Mouse (Mus musculus): ENCODE measurements around the gene Gbp5. TPM values are rescaled to one million over a fixed set of nuclear protein-coding genes. Genes with fewer than 3 reads are reported as not detected.

The Gbp5 gene
- 0.67 TPM in 1 of 2 replicates, not detected in the other for polyA plus RNA-seq (2011; ENCODE audit: insufficient read length, low read depth, missing spikeins)

GRCm38 (mm10) chr3:142493536-142494061 lies at the start of gene Gbp5:
Gbp5 (plus strand) TSS chr3:142493978.
- Histone ChIP-seq H3K4me3 (ENCODE audit: insufficient read depth, low read length) (no peak within 1 kb of the TSS), H3K27ac (ENCODE audit: insufficient read depth, low read length) (no peak within 1 kb of the TSS), H3K4me1 (ENCODE audit: control insufficient read depth, insufficient read depth, low read length) (no peaks in the 10 kb centered on the region)
- TF ChIP-seq CTCF (IDR thresholded peaks at IDR 0.05; ENCODE audit: borderline replicate concordance, insufficient read depth, low read length) (peak; percentile 11; the same call in 1 of the 2 replicates), POLR2A (IDR thresholded peaks at IDR 0.05; ENCODE audit: low read depth, low read length) (no peak)

GRCm38 (mm10) chr3:142454198-142454597 lies 39.6 kb upstream of the Gbp5 start:
- H3K27ac ChIP-seq (ENCODE audit: insufficient read depth, low read length): no peak overlapping the region
- no peak for TF ChIP-seq CTCF (IDR thresholded peaks at IDR 0.05; ENCODE audit: borderline replicate concordance, insufficient read depth, low read length)
- TF ChIP-seq POLR2A (IDR thresholded peaks at IDR 0.05; ENCODE audit: low read depth, low read length): no peak
- no peaks in the 10 kb centered on the region; the same call in 1 of the 2 replicates for H3K4me1 ChIP-seq (ENCODE audit: control insufficient read depth, insufficient read depth, low read length)
- no peak overlapping the region for H3K4me3 ChIP-seq (ENCODE audit: insufficient read depth, low read length)

GRCm38 (mm10) chr3:142459241-142459640 lies 34.5 kb upstream of the Gbp5 start:
- Histone ChIP-seq H3K27ac (ENCODE audit: insufficient read depth, low read length) (no peak overlapping the region), H3K4me3 (ENCODE audit: insufficient read depth, low read length) (no peak overlapping the region), H3K4me1 (ENCODE audit: control insufficient read depth, insufficient read depth, low read length) (no peaks in the 10 kb centered on the region)
- no peak for TF ChIP-seq POLR2A (IDR thresholded peaks at IDR 0.05; ENCODE audit: low read depth, low read length)
- TF ChIP-seq CTCF (IDR thresholded peaks at IDR 0.05; ENCODE audit: borderline replicate concordance, insufficient read depth, low read length): no peak

- no peaks in the 10 kb centered on the region; the same call in 1 of the 2 replicates for H3K4me1 ChIP-seq (ENCODE audit: control insufficient read depth, insufficient read depth, low read length)
- TF ChIP-seq POLR2A (IDR thresholded peaks at IDR 0.05; ENCODE audit: low read depth, low read length): no peak
- TF ChIP-seq CTCF (IDR thresholded peaks at IDR 0.05; ENCODE audit: borderline replicate concordance, insufficient read depth, low read length): no peak
- H3K27ac ChIP-seq (ENCODE audit: insufficient read depth, low read length): no peak overlapping the region
- no peak overlapping the region for H3K4me3 ChIP-seq (ENCODE audit: insufficient read depth, low read length)
These were observed 30.7 kb upstream of the Gbp5 start for GRCm38 (mm10) chr3:142462764-142463751.

- H3K4me3 ChIP-seq (ENCODE audit: insufficient read depth, low read length): no peak overlapping the region
- TF ChIP-seq CTCF (IDR thresholded peaks at IDR 0.05; ENCODE audit: borderline replicate concordance, insufficient read depth, low read length) (no peak), POLR2A (IDR thresholded peaks at IDR 0.05; ENCODE audit: low read depth, low read length) (no peak)
- no peaks in the 10 kb centered on the region for H3K4me1 ChIP-seq (ENCODE audit: control insufficient read depth, insufficient read depth, low read length)
- H3K27ac ChIP-seq (ENCODE audit: insufficient read depth, low read length): no peak overlapping the region
These were observed 19.3 kb upstream of the Gbp5 start for GRCm38 (mm10) chr3:142474349-142474983.

- TF ChIP-seq CTCF (IDR thresholded peaks at IDR 0.05; ENCODE audit: borderline replicate concordance, insufficient read depth, low read length) (no peak), POLR2A (IDR thresholded peaks at IDR 0.05; ENCODE audit: low read depth, low read length) (no peak)
- no peaks in the 10 kb centered on the region for H3K4me1 ChIP-seq (ENCODE audit: control insufficient read depth, insufficient read depth, low read length)
- no peak overlapping the region for H3K27ac ChIP-seq (ENCODE audit: insufficient read depth, low read length)
- H3K4me3 ChIP-seq (ENCODE audit: insufficient read depth, low read length): no peak overlapping the region
These were observed 17.9 kb upstream of the Gbp5 start for GRCm38 (mm10) chr3:142475913-142476312.

- Histone ChIP-seq H3K27ac (ENCODE audit: insufficient read depth, low read length) (no peak overlapping the region), H3K4me1 (ENCODE audit: control insufficient read depth, insufficient read depth, low read length) (no peaks in the 10 kb centered on the region), H3K4me3 (ENCODE audit: insufficient read depth, low read length) (no peak overlapping the region)
- TF ChIP-seq POLR2A (IDR thresholded peaks at IDR 0.05; ENCODE audit: low read depth, low read length): no peak
- TF ChIP-seq CTCF (IDR thresholded peaks at IDR 0.05; ENCODE audit: borderline replicate concordance, insufficient read depth, low read length): no peak
These were observed 15.9 kb upstream of the Gbp5 start for GRCm38 (mm10) chr3:142477866-142478265.

- Histone ChIP-seq H3K27ac (ENCODE audit: insufficient read depth, low read length) (no peak overlapping the region), H3K4me1 (ENCODE audit: control insufficient read depth, insufficient read depth, low read length) (no peaks in the 10 kb centered on the region), H3K4me3 (ENCODE audit: insufficient read depth, low read length) (no peak overlapping the region)
- TF ChIP-seq CTCF (IDR thresholded peaks at IDR 0.05; ENCODE audit: borderline replicate concordance, insufficient read depth, low read length) (no peak), POLR2A (IDR thresholded peaks at IDR 0.05; ENCODE audit: low read depth, low read length) (no peak)
These were observed 15.4 kb upstream of the Gbp5 start for GRCm38 (mm10) chr3:142478360-142478759.

- TF ChIP-seq CTCF (IDR thresholded peaks at IDR 0.05; ENCODE audit: borderline replicate concordance, insufficient read depth, low read length): peak; percentile 73; the same call in 1 of the 2 replicates
- TF ChIP-seq POLR2A (IDR thresholded peaks at IDR 0.05; ENCODE audit: low read depth, low read length): no peak
- Histone ChIP-seq H3K4me1 (ENCODE audit: control insufficient read depth, insufficient read depth, low read length) (no peaks in the 10 kb centered on the region), H3K4me3 (ENCODE audit: insufficient read depth, low read length) (no peak overlapping the region), H3K27ac (ENCODE audit: insufficient read depth, low read length) (no peak overlapping the region)
These were observed 3.3 kb upstream of the Gbp5 start for GRCm38 (mm10) chr3:142490465-142490864.

Data from embryonic fibroblast, embryonic 13.5 days (primary cell).